Mouse (Mus musculus) left cerebral cortex, postnatal 14 days (tissue): ENCODE measurements around the gene Ccnd3. TPM values are rescaled to one million over a fixed set of nuclear protein-coding genes. Genes with fewer than 3 reads are reported as not detected.
"Not testable (repeated sequence)": the region's sequence is repeated elsewhere in the genome, so short reads cannot be mapped to it uniquely, and the experiment has no call there.

Experiments
- DNase-seq, 2 experiments: peaks; one replicate each; pipeline ENCODE4 v3.0.0; 2021 to 2022; ENCODE audit warnings: low spot score in 2 of 2, mixed read lengths in 1 of 2
- intact Hi-C: fragments of 180-260 bp; cut with DNase I; formaldehyde crosslinking; loops from one replicate; pipeline ENCODE4 v1.15.1; 2025
- total RNA-seq, 2 experiments: library from RNA; stranded (reverse); gene quantifications; 2 replicates each; pipeline ENCODE4 v1.2.3; 2021

The Ccnd3 gene
- total RNA-seq, 2 experiments from 2014 or later = 30.1 to 30.7 TPM

- intact Hi-C loops = no loop called here
- no peak for DNase-seq
Observed at GRCm38 (mm10) chr17:47475181-47475580, 29.7 kb upstream of the Ccnd3 start.

- peak in 1 of 2 experiments; percentile 26 for DNase-seq
- intact Hi-C loops = no loop called here
Observed at GRCm38 (mm10) chr17:47475714-47476113, 29.1 kb upstream of the Ccnd3 start.

- DNase-seq = no peak
- intact Hi-C loops = loop anchor here (5.0 kb wide), 1 partner anchor 93 kb away; the partner anchor contains the start of gene Guca1b
Observed at GRCm38 (mm10) chr17:47479887-47480286, 25.0 kb upstream of the Ccnd3 start.

- intact Hi-C loops = loop anchor here (5.0 kb wide), 1 partner anchor 95 kb away; the partner anchor contains the start of gene Guca1b
- DNase-seq = peak; percentile 51 to 57
Observed at GRCm38 (mm10) chr17:47482401-47482800, 22.4 kb upstream of the Ccnd3 start.

- DNase-seq = no peak
- intact Hi-C loops = loop anchor here (5.0 kb wide), 1 partner anchor 97 kb away; the partner anchor contains the start of gene Guca1b
Observed at GRCm38 (mm10) chr17:47484241-47484921, 20.5 kb upstream of the Ccnd3 start.

- intact Hi-C loops = loop anchor here (5.0 kb wide), 1 partner anchor 98 kb away; the partner anchor contains the start of gene Guca1b
- DNase-seq = no peak
Observed at GRCm38 (mm10) chr17:47484993-47485392, 19.9 kb upstream of the Ccnd3 start.

- DNase-seq = no peak
- intact Hi-C loops = no loop called here
Observed at GRCm38 (mm10) chr17:47485791-47486190, 19.1 kb upstream of the Ccnd3 start.

GRCm38 (mm10) chr17:47490791-47491190 is 14.1 kb upstream of the Ccnd3 start:
- DNase-seq = no peak

GRCm38 (mm10) chr17:47492731-47493130 is 12.1 kb upstream of the Ccnd3 start:
- intact Hi-C loops = no loop called here
- DNase-seq = no peak

More at GRCm38 (mm10) chr17:47490791-47491190, 14.1 kb upstream of the Ccnd3 start:
- intact Hi-C loops = no loop called here

- no peak for DNase-seq
- intact Hi-C loops = no loop called here
Observed at GRCm38 (mm10) chr17:47493653-47494052, 11.2 kb upstream of the Ccnd3 start.

GRCm38 (mm10) chr17:47494132-47494531 is 10.7 kb upstream of the Ccnd3 start:
- no peak for DNase-seq
- intact Hi-C loops = no loop called here

GRCm38 (mm10) chr17:47501531-47501930 is 3.3 kb upstream of the Ccnd3 start:
- intact Hi-C loops = no loop called here
- no peak for DNase-seq

GRCm38 (mm10) chr17:47501946-47502706 is 2.7 kb upstream of the Ccnd3 start, which contains the start of gene Taf8:
Gene Taf8 (minus strand): TSS chr17:47502292.
- DNase-seq = peak; percentile 91 to 94
- intact Hi-C loops = no loop called here

GRCm38 (mm10) chr17:47502707-47503045 is 2.2 kb upstream of the Ccnd3 start:
- intact Hi-C loops, DNase-seq: not testable (repeated sequence)

- no peak for DNase-seq
- intact Hi-C loops = no loop called here
Observed at GRCm38 (mm10) chr17:47503689-47504088, 1.2 kb upstream of the Ccnd3 start.

GRCm38 (mm10) chr17:47504228-47504627 is 623 bp upstream of the Ccnd3 start:
- intact Hi-C loops = no loop called here
- no peak for DNase-seq

- intact Hi-C loops = no loop called here
- DNase-seq = no peak
Observed at GRCm38 (mm10) chr17:47505566-47505965, 715 bp downstream of the Ccnd3 start.

- DNase-seq = no peak
- intact Hi-C loops = no loop called here
Observed at GRCm38 (mm10) chr17:47506042-47506441, 1.2 kb downstream of the Ccnd3 start.

GRCm38 (mm10) chr17:47506697-47507096 is 1.8 kb downstream of the Ccnd3 start:
- no peak for DNase-seq
- intact Hi-C loops = no loop called here

- intact Hi-C loops = no loop called here
Observed at GRCm38 (mm10) chr17:47507523-47507922, 2.7 kb downstream of the Ccnd3 start.

More at GRCm38 (mm10) chr17:47507523-47507922, 2.7 kb downstream of the Ccnd3 start:
- DNase-seq = no peak
